Mouse (Mus musculus) adrenal gland, adult 10 weeks (tissue): ENCODE measurements around the gene Vmn1r223. TPM values are rescaled to one million over a fixed set of nuclear protein-coding genes. Genes with fewer than 3 reads are reported as not detected.

ENCODE experiments used
- polyA plus RNA-seq: library from polyadenylated mRNA; stranded (reverse); fragments of 350-450 nt; fragmentation: Illumina TruSeq; extraction: RNeasy Lipid Tissue Mini Kit (QIAGEN cat#74804); gene quantifications from one replicate; pipeline ENCODE4 v1.2.3, GENCODE M21; 2014; ENCODE audit warnings: low read depth, low replicate concordance

Gene Vmn1r223
- not detected for polyA plus RNA-seq

GRCm38 (mm10) chr13:23246834-23247233 lies at the start of gene Vmn1r223:
Gene Vmn1r223 (plus strand): TSS chr13:23247134.

GRCm38 (mm10) chr13:23213827-23214226 lies 33.1 kb upstream of the Vmn1r223 start, which contains the start of gene Vmn1r221:
Gene Vmn1r221 (plus strand): TSS chr13:23214127.

GRCm38 (mm10) chr13:23235847-23236246 lies 11.1 kb upstream of the Vmn1r223 start, which contains the start of gene Vmn1r222:
Gene Vmn1r222 (minus strand): TSS chr13:23235947.

Other genes starting within 250 kb of the Vmn1r223 start
- gene Vmn1r213, start 239.5 kb upstream of the Vmn1r223 start, polyA plus RNA-seq = not detected
- gene Vmn1r214, start 216.7 kb upstream of the Vmn1r223 start, polyA plus RNA-seq = not detected
- not detected for gene Vmn1r215, start 179.1 kb upstream of the Vmn1r223 start, polyA plus RNA-seq
- gene Vmn1r217, start 128.9 kb upstream of the Vmn1r223 start, polyA plus RNA-seq = not detected
- gene Vmn1r218, start 114.0 kb upstream of the Vmn1r223 start, polyA plus RNA-seq = not detected
- not detected for gene Vmn1r219, start 87.8 kb upstream of the Vmn1r223 start, polyA plus RNA-seq
- not detected for gene Vmn1r220, start 59.2 kb upstream of the Vmn1r223 start, polyA plus RNA-seq
- gene Vmn1r221, start 33.0 kb upstream of the Vmn1r223 start, polyA plus RNA-seq = not detected
- not detected for gene Vmn1r222, start 11.2 kb upstream of the Vmn1r223 start, polyA plus RNA-seq
- 102 TPM for gene Zfp322a, start 122.1 kb downstream of the Vmn1r223 start, polyA plus RNA-seq
- 2.9 TPM for gene Abt1, start 176.7 kb downstream of the Vmn1r223 start, polyA plus RNA-seq
- gene Btn1a1, start 218.8 kb downstream of the Vmn1r223 start, polyA plus RNA-seq = not detected
- not detected for gene Btn2a2, start 241.7 kb downstream of the Vmn1r223 start, polyA plus RNA-seq